Mouse (Mus musculus): Measurements from ENCODE around the gene Mrpl24. TPM values are rescaled to one million over a fixed set of nuclear protein-coding genes. Genes with fewer than 3 reads are reported as not detected.

Mrpl24 gene
- polyA plus RNA-seq, 1 experiment from 2014 or later = 66.6 TPM

GRCm38 (mm10) chr3:87918551-87918950 is 755 bp upstream of the Mrpl24 start:
- H3K4me2 ChIP-seq (ENCODE audit: low read depth, low read length) = peak overlapping the region; percentile 77; the same call in 1 of the 2 replicates
- no peak overlapping the region for H3K4me3 ChIP-seq (ENCODE audit: low read depth, low read length)
- no peak overlapping the region for H3K9ac ChIP-seq (ENCODE audit: low read depth, low read length)
- no peaks in the 10 kb centered on the region for H3K27me3 ChIP-seq (replicated peaks; ENCODE audit: control insufficient read depth, insufficient read depth, low read length)
- DNase-seq (ENCODE audit: low spot score) = no peak
- H3K4me1 ChIP-seq (ENCODE audit: control insufficient read depth, insufficient read depth, low read length) = no peaks in the 10 kb centered on the region; the same call in 1 of the 2 replicates
- WGBS = 83% methylated on average over 1 of the region's 1 CpGs
- H3K27ac ChIP-seq (replicated peaks; ENCODE audit: low read depth, low read length) = 0 out of 2 replicates have a peak overlapping the region, but pooled peaks have one; percentile 88
- ATAC-seq (ENCODE audit: low read depth) = no peak
- H3K9me3 ChIP-seq (ENCODE audit: control insufficient read depth, low read length) = no peaks in the 10 kb centered on the region
- H3K36me3 ChIP-seq (ENCODE audit: control insufficient read depth, insufficient read depth, low read length) = peaks cover 58% of the 10 kb centered on the region

- H3K9me3 ChIP-seq (ENCODE audit: control insufficient read depth, low read length) = no peaks in the 10 kb centered on the region
- peak overlapping the region; percentile 63 for H3K4me3 ChIP-seq (ENCODE audit: low read depth, low read length)
- ATAC-seq (ENCODE audit: low read depth) (no peak), DNase-seq (ENCODE audit: low spot score) (no peak)
- peak overlapping the region; percentile 77 for H3K4me2 ChIP-seq (ENCODE audit: low read depth, low read length)
- H3K27ac ChIP-seq (replicated peaks; ENCODE audit: low read depth, low read length) = peak overlapping the region; percentile 88; the same call in 1 of the 2 replicates
- peaks cover 58% of the 10 kb centered on the region for H3K36me3 ChIP-seq (ENCODE audit: control insufficient read depth, insufficient read depth, low read length)
- H3K9ac ChIP-seq (ENCODE audit: low read depth, low read length) = peak overlapping the region; percentile 80
- WGBS = 67% methylated on average over 9 of the region's 9 CpGs
- no peaks in the 10 kb centered on the region for H3K27me3 ChIP-seq (replicated peaks; ENCODE audit: control insufficient read depth, insufficient read depth, low read length)
- H3K4me1 ChIP-seq (ENCODE audit: control insufficient read depth, insufficient read depth, low read length) = no peaks in the 10 kb centered on the region; the same call in 1 of the 2 replicates
Measured at GRCm38 (mm10) chr3:87920270-87920943, 1.1 kb downstream of the Mrpl24 start.

GRCm38 (mm10) chr3:87924996-87925395 is 5.7 kb downstream of the Mrpl24 start:
- peaks cover 6% of the 10 kb centered on the region; the same call in 1 of the 2 replicates for H3K4me1 ChIP-seq (ENCODE audit: control insufficient read depth, insufficient read depth, low read length)
- H3K27ac ChIP-seq (replicated peaks; ENCODE audit: low read depth, low read length) = no peak overlapping the region
- WGBS = 84% methylated on average over 7 of the region's 7 CpGs
- H3K36me3 ChIP-seq (ENCODE audit: control insufficient read depth, insufficient read depth, low read length) = peaks cover 63% of the 10 kb centered on the region
- DNase-seq (ENCODE audit: low spot score) (no peak), ATAC-seq (ENCODE audit: low read depth) (no peak)
- H3K27me3 ChIP-seq (replicated peaks; ENCODE audit: control insufficient read depth, insufficient read depth, low read length) = no peaks in the 10 kb centered on the region
- no peak overlapping the region for H3K4me2 ChIP-seq (ENCODE audit: low read depth, low read length)
- no peak overlapping the region for H3K4me3 ChIP-seq (ENCODE audit: low read depth, low read length)
- H3K9ac ChIP-seq (ENCODE audit: low read depth, low read length) = no peak overlapping the region
- H3K9me3 ChIP-seq (ENCODE audit: control insufficient read depth, low read length) = no peaks in the 10 kb centered on the region

GRCm38 (mm10) chr3:87927452-87927851 is 8.1 kb downstream of the Mrpl24 start:
- Histone ChIP-seq H3K4me1 (ENCODE audit: control insufficient read depth, insufficient read depth, low read length) (peaks cover 11% of the 10 kb centered on the region; the same call in 1 of the 2 replicates), H3K27ac (replicated peaks; ENCODE audit: low read depth, low read length) (no peak overlapping the region), H3K36me3 (ENCODE audit: control insufficient read depth, insufficient read depth, low read length) (peaks cover 64% of the 10 kb centered on the region), H3K4me3 (ENCODE audit: low read depth, low read length) (no peak overlapping the region), H3K27me3 (replicated peaks; ENCODE audit: control insufficient read depth, insufficient read depth, low read length) (no peaks in the 10 kb centered on the region), H3K9me3 (ENCODE audit: control insufficient read depth, low read length) (no peaks in the 10 kb centered on the region), H3K9ac (ENCODE audit: low read depth, low read length) (no peak overlapping the region), H3K4me2 (ENCODE audit: low read depth, low read length) (no peak overlapping the region)
- 85% methylated on average over 5 of the region's 5 CpGs for WGBS
- ATAC-seq (ENCODE audit: low read depth) (no peak), DNase-seq (ENCODE audit: low spot score) (no peak)

- 5% methylated on average over 26 of the region's 26 CpGs for WGBS
- peak; percentile 10 for ATAC-seq (ENCODE audit: low read depth)
- H3K36me3 ChIP-seq (ENCODE audit: control insufficient read depth, insufficient read depth, low read length) = peaks cover 56% of the 10 kb centered on the region
Measured at GRCm38 (mm10) chr3:87929341-87930077, 10.2 kb downstream of the Mrpl24 start.

GRCm38 (mm10) chr3:87930078-87930795 is 10.9 kb downstream of the Mrpl24 start, which contains the start of the genes Isg20l2 and Rrnad1:
Gene Isg20l2, plus strand, starts transcription at chr3:87930314.
Gene Rrnad1, minus strand, starts transcription at chr3:87930717.
- DNase-seq (ENCODE audit: low spot score) = peak; percentile 99
- 0% methylated on average over 19 of the region's 78 CpGs for WGBS

More at GRCm38 (mm10) chr3:87929341-87930077, 10.2 kb downstream of the Mrpl24 start:
- H3K4me1 ChIP-seq (ENCODE audit: control insufficient read depth, insufficient read depth, low read length) = peaks cover 11% of the 10 kb centered on the region; the same call in 1 of the 2 replicates
- H3K9ac ChIP-seq (ENCODE audit: low read depth, low read length) = peak overlapping the region; percentile 93
- H3K9me3 ChIP-seq (ENCODE audit: control insufficient read depth, low read length) = no peaks in the 10 kb centered on the region
- peak overlapping the region; percentile 84 for H3K27ac ChIP-seq (replicated peaks; ENCODE audit: low read depth, low read length)
- H3K4me2 ChIP-seq (ENCODE audit: low read depth, low read length) = peak overlapping the region; percentile 88
- H3K4me3 ChIP-seq (ENCODE audit: low read depth, low read length) = peak overlapping the region; percentile 92
- no peak for DNase-seq (ENCODE audit: low spot score)
- no peaks in the 10 kb centered on the region for H3K27me3 ChIP-seq (replicated peaks; ENCODE audit: control insufficient read depth, insufficient read depth, low read length)

GRCm38 (mm10) chr3:87934026-87934425 is 14.7 kb downstream of the Mrpl24 start:
- H3K9ac ChIP-seq (ENCODE audit: low read depth, low read length) = no peak overlapping the region
- no peak for ATAC-seq (ENCODE audit: low read depth)
- WGBS = 79% methylated on average over 5 of the region's 5 CpGs
- DNase-seq (ENCODE audit: low spot score) = no peak
- H3K9me3 ChIP-seq (ENCODE audit: control insufficient read depth, low read length) = no peaks in the 10 kb centered on the region
- H3K4me3 ChIP-seq (ENCODE audit: low read depth, low read length) = no peak overlapping the region
- H3K36me3 ChIP-seq (ENCODE audit: control insufficient read depth, insufficient read depth, low read length) = peaks cover 56% of the 10 kb centered on the region
- H3K4me1 ChIP-seq (ENCODE audit: control insufficient read depth, insufficient read depth, low read length) = peaks cover 10% of the 10 kb centered on the region; the same call in 1 of the 2 replicates
- H3K27ac ChIP-seq (replicated peaks; ENCODE audit: low read depth, low read length) = no peak overlapping the region
- no peaks in the 10 kb centered on the region for H3K27me3 ChIP-seq (replicated peaks; ENCODE audit: control insufficient read depth, insufficient read depth, low read length)
- no peak overlapping the region for H3K4me2 ChIP-seq (ENCODE audit: low read depth, low read length)

More at GRCm38 (mm10) chr3:87930078-87930795, 10.9 kb downstream of the Mrpl24 start, which contains the start of the genes Isg20l2 and Rrnad1:
- H3K9me3 ChIP-seq (ENCODE audit: control insufficient read depth, low read length) = no peaks in the 10 kb centered on the region
- H3K9ac ChIP-seq (ENCODE audit: low read depth, low read length) = peak within 1 kb of the TSS; percentile 93
- peaks cover 51% of the 10 kb centered on the region for H3K36me3 ChIP-seq (ENCODE audit: control insufficient read depth, insufficient read depth, low read length)
- H3K4me1 ChIP-seq (ENCODE audit: control insufficient read depth, insufficient read depth, low read length) = peaks cover 11% of the 10 kb centered on the region; the same call in 1 of the 2 replicates
- ATAC-seq (ENCODE audit: low read depth) = peak; percentile 98
- H3K4me3 ChIP-seq (ENCODE audit: low read depth, low read length) = peak within 1 kb of the TSS; percentile 92
- no peaks in the 10 kb centered on the region for H3K27me3 ChIP-seq (replicated peaks; ENCODE audit: control insufficient read depth, insufficient read depth, low read length)
- peak within 1 kb of the TSS; percentile 90 for H3K27ac ChIP-seq (replicated peaks; ENCODE audit: low read depth, low read length)
- H3K4me2 ChIP-seq (ENCODE audit: low read depth, low read length) = peak within 1 kb of the TSS; percentile 88

- H3K9me3 ChIP-seq (ENCODE audit: control insufficient read depth, low read length) = no peaks in the 10 kb centered on the region
- no peak overlapping the region for H3K27ac ChIP-seq (replicated peaks; ENCODE audit: low read depth, low read length)
- H3K27me3 ChIP-seq (replicated peaks; ENCODE audit: control insufficient read depth, insufficient read depth, low read length) = no peaks in the 10 kb centered on the region
- no peak for DNase-seq (ENCODE audit: low spot score)
- 72% methylated on average over 4 of the region's 4 CpGs for WGBS
- no peak overlapping the region for H3K9ac ChIP-seq (ENCODE audit: low read depth, low read length)
- H3K4me2 ChIP-seq (ENCODE audit: low read depth, low read length) = no peak overlapping the region
- no peak overlapping the region for H3K4me3 ChIP-seq (ENCODE audit: low read depth, low read length)
- H3K36me3 ChIP-seq (ENCODE audit: control insufficient read depth, insufficient read depth, low read length) = peaks cover 60% of the 10 kb centered on the region
- H3K4me1 ChIP-seq (ENCODE audit: control insufficient read depth, insufficient read depth, low read length) = peaks cover 6% of the 10 kb centered on the region; the same call in 1 of the 2 replicates
- ATAC-seq (ENCODE audit: low read depth) = no peak
Measured at GRCm38 (mm10) chr3:87934501-87934900, 15.2 kb downstream of the Mrpl24 start.
